Mouse (Mus musculus) kidney, postnatal 0 days (tissue): Measurements from ENCODE around the gene Plk5. TPM values are rescaled to one million over a fixed set of nuclear protein-coding genes. Genes with fewer than 3 reads are reported as not detected.

Experiments used
- ATAC-seq: fragments of 200-750 bp; cut with Nextera tagmentation; replicated peaks from 2 replicates; pipeline ENCODE4 v1.8.0; 2017; ENCODE audit warnings: low read depth, moderate number of reproducible peaks, moderate TSS enrichment, moderate library complexity; ENCODE audit not compliant: low FRiP score
- DNase-seq: peaks from one replicate; pipeline ENCODE4 v3.0.0-alpha.2; 2016; ENCODE audit warnings: low spot score
- H3K27ac ChIP-seq: fragments of 300-500 bp; sonication (generic); 2 replicates; pipeline ENCODE4 v1.5.1; 2014; ENCODE audit warnings: mild to moderate bottlenecking
- H3K27me3 ChIP-seq: fragments of 300-500 bp; sonication (generic); 2 replicates; pipeline ENCODE4 v1.6.1; 2014; ENCODE audit warnings: low read length, mixed read lengths; ENCODE audit not compliant: insufficient read depth
- H3K36me3 ChIP-seq: fragments of 300-500 bp; sonication (generic); 2 replicates; pipeline ENCODE4 v1.6.1; 2014; ENCODE audit warnings: low read length, mixed read lengths; ENCODE audit not compliant: insufficient read depth
- H3K4me1 ChIP-seq: fragments of 300-500 bp; sonication (generic); replicated peaks from 2 replicates; pipeline ENCODE4 v1.6.1; 2014; ENCODE audit warnings: antibody characterized with exemption, low read length, mixed read lengths; ENCODE audit not compliant: insufficient read depth
- H3K4me2 ChIP-seq: fragments of 300-500 bp; sonication (generic); 2 replicates; pipeline ENCODE4 v1.6.1; 2014; ENCODE audit warnings: mild to moderate bottlenecking, low read length, moderate library complexity, mixed read lengths
- H3K4me3 ChIP-seq: fragments of 300-500 bp; sonication (generic); replicated peaks from 2 replicates; pipeline ENCODE4 v1.5.1; 2014; ENCODE audit warnings: low read depth, low read length
- H3K9ac ChIP-seq: fragments of 300-500 bp; sonication (generic); 2 replicates; pipeline ENCODE4 v1.6.1; 2014; ENCODE audit warnings: low read depth, low read length
- H3K9me3 ChIP-seq: fragments of 300-500 bp; sonication (generic); replicated peaks from 2 replicates; pipeline ENCODE4 v1.6.1; 2016; ENCODE audit warnings: low read length, inconsistent platforms, mixed read lengths
- CTCF ChIP-seq: IDR thresholded peaks from 2 replicates; pipeline ENCODE4 v1.5.1; 2016; ENCODE audit warnings: antibody characterized with exemption, low read depth, mild to moderate bottlenecking, moderate library complexity
- WGBS: fragments of 180-500 bp; shearing (Covaris S2); extraction: QIAGEN DNeasy Blood & Tissue Kit; methylation state at CpG from one replicate; pipeline ENCODE4 v1.1.7; 2014; 5-methylcytosine and 5-hydroxymethylcytosine counted together
- polyA plus RNA-seq: library from polyadenylated mRNA; unstranded; fragments of >200 nt; fragmentation: Nextera tagmentation; extraction: Ambion mirVana; gene quantifications from 2 replicates; pipeline ENCODE4 v1.2.1, GENCODE M21; 2015

The Plk5 gene
- polyA plus RNA-seq, 1 experiment from 2014 or later = 0.51 TPM

DNA sequence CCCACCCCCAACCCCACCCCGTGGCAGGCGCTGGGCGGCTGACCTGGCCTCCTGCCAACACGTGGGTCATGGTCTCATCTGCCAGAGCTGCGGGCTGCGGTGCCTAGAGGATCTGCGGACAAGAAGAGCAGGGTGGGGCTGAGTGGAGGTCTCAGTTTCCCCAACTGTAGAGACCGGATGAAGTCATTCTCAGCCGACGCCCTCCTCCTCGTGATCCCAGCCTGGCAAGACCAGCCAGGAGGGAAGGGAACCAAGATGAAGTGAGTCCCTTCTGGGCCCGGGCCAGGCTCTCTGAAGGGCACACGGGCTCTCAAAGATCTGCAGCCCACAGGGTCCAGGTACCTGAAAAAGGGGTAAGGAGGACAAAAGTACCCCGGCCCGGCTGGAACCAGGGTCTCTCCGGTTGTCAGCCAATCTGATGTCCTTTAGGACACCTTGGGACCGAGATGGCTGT lies 8.7 kb upstream of the Plk5 start:
- no peak for ATAC-seq
- no peak for DNase-seq
- Histone ChIP-seq H3K9ac (peak overlapping the region; percentile 37; the same call in 1 of the 2 replicates), H3K4me2 (peak overlapping the region; percentile 53), H3K27ac (no peak overlapping the region), H3K4me1 (peaks cover 21% of the 10 kb centered on the region), H3K27me3 (peaks cover 27% of the 10 kb centered on the region), H3K36me3 (no peaks in the 10 kb centered on the region), H3K9me3 (no peaks in the 10 kb centered on the region), H3K4me3 (peak overlapping the region; percentile 30)
- 8% methylated on average over 17 of the region's 17 CpGs for WGBS
- TF ChIP-seq CTCF = no peak

DNA sequence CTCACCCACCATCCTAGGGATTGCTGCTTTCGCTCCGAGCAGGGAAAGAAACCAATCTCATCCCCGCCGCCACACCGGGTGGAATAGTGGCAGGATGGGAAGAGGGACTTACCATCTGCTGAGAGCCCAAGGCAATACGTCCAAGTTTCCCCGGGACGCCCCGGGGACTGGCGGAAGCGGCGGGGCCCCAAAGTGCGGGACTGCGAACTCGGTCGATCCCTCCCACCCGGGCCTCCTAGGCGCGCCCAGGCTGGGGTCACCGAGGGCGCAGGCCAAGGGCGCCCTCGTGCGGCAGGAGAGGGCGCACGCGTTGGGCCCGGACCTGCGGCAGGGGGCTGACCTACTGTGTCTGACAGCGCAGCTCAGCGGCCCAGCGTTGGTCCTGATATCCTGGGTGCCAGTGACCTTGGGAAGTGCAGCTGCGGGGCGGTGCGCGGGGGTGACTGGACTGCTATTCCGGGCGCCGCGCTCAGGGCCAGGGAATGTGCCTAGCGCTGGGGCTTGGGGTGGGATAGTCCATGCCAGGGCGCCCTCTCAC lies 7.9 kb upstream of the Plk5 start, which contains the start of gene Adamtsl5:
Gene Adamtsl5, minus strand, starts transcription at position 169 of the 538 bp plus-strand sequence.
- Histone ChIP-seq H3K27me3 (peaks cover 27% of the 10 kb centered on the region), H3K4me3 (peak within 1 kb of the TSS; percentile 30), H3K4me1 (peaks cover 15% of the 10 kb centered on the region), H3K9ac (peak within 1 kb of the TSS; percentile 37; the same call in 1 of the 2 replicates), H3K36me3 (no peaks in the 10 kb centered on the region), H3K27ac (no peak within 1 kb of the TSS), H3K9me3 (no peaks in the 10 kb centered on the region), H3K4me2 (peak within 1 kb of the TSS; percentile 53)
- ATAC-seq (peak; percentile 30; the same call in 1 of the 2 replicates), DNase-seq (peak; percentile 47)
- peak; percentile 73 for TF ChIP-seq CTCF
- WGBS = under 1% methylated on average over 35 of the region's 42 CpGs

DNA sequence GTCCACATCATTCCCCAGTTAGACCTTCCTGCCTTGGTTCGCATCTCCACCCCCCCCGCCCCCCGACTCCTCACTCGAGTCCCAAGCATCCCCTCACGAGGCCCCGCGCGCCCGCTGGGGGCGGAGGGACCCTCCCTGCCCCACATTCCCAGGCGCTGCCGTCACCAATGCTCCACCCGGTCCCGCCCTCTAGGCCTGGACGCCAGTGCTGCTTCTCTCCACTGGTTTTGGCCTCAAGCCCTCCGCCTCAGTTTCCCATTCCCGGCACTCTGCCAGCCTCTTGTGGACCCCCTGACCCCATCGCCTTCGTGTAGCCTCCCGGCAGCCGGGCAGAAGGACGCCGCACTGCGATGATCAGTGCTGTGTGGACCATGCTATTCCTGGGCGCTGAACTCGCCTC lies 7.3 kb upstream of the Plk5 start:
- ATAC-seq (no peak), DNase-seq (no peak)
- Histone ChIP-seq H3K9ac (no peak overlapping the region), H3K4me3 (no peak overlapping the region; the same call in 1 of the 2 replicates), H3K27ac (no peak overlapping the region), H3K9me3 (no peaks in the 10 kb centered on the region), H3K36me3 (no peaks in the 10 kb centered on the region), H3K27me3 (peaks cover 27% of the 10 kb centered on the region), H3K4me2 (peak overlapping the region; percentile 53), H3K4me1 (peaks cover 12% of the 10 kb centered on the region; the same call in 1 of the 2 replicates)
- no peak for TF ChIP-seq CTCF
- 18% methylated on average over 25 of the region's 26 CpGs for WGBS

DNA sequence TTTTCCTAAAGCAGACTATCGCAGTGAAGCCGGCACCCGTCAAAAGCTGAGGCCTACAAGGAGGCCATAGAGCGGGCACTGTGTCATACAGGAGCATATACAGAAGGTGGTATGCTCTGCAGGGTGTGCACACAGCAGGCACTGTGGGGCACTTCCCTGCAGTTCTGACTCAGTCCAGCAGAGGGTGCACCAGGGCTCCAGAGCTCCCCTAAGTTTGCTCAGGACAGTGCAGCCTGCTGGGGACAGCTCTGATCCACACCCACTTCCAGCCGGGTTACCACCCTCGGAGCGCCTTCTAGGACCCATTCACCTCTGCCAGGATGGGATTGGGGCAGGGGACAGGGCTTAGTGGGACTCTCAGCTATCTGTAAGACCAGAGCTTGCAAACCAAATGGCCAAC lies 6.0 kb upstream of the Plk5 start:
- no peaks in the 10 kb centered on the region for H3K9me3 ChIP-seq
- H3K4me3 ChIP-seq = no peak overlapping the region
- no peak overlapping the region; the same call in 1 of the 2 replicates for H3K4me2 ChIP-seq
- WGBS = 4% methylated on average over 7 of the region's 7 CpGs
- H3K4me1 ChIP-seq = peaks cover 8% of the 10 kb centered on the region; the same call in 1 of the 2 replicates
- TF ChIP-seq CTCF = peak; percentile 94
- no peak overlapping the region for H3K9ac ChIP-seq
- H3K27me3 ChIP-seq = peaks cover 27% of the 10 kb centered on the region
- peak; percentile 88 for DNase-seq
- H3K36me3 ChIP-seq = no peaks in the 10 kb centered on the region
- no peak overlapping the region for H3K27ac ChIP-seq
- peak; percentile 78 for ATAC-seq

DNA sequence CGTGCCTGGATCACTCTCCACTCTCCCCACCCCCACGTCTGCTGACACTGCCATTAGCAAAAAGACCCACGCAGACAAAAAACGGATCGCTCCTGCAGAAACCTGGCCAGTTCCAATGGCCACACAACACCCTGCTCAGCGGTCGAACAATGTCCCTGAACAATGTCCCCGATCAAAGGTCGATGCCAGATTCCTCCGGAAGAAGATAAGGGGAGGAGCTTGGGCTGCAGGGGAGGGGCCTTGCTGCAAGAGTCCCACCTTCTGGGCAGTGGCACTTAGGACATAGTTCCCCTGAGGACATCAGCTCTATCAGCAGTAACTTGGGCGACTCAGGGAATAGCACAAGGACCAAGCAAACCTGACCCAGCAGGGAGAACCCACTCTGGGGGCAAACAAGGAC lies 4.4 kb upstream of the Plk5 start:
- Histone ChIP-seq H3K27me3 (peaks cover 43% of the 10 kb centered on the region), H3K36me3 (no peaks in the 10 kb centered on the region), H3K9ac (no peak overlapping the region), H3K4me3 (no peak overlapping the region), H3K4me2 (no peak overlapping the region), H3K4me1 (peaks cover 12% of the 10 kb centered on the region; the same call in 1 of the 2 replicates), H3K27ac (no peak overlapping the region), H3K9me3 (no peaks in the 10 kb centered on the region)
- no peak for ATAC-seq
- TF ChIP-seq CTCF = no peak
- DNase-seq = no peak
- 26% methylated on average over 11 of the region's 11 CpGs for WGBS

DNA sequence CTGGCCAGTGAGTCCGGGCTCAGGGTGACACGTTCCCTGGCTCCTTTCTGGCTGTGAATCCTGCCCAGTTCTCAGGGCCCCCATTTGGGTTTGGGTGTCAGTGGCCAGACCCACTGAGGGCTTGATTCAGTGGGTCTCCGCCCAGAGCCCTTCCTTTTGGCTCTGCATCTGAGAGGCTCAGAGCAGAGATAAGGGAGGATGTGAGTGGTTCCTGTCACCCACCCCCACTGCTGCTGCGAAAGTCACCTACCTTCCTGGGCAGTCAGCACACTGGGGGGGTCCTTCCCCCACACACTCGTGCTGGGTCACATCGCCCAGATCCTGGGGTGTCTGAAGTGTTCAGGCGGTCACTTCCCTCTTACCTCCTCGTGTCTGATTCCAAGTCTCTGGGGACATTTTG lies 3.5 kb upstream of the Plk5 start:
- Histone ChIP-seq H3K27ac (no peak overlapping the region), H3K4me2 (no peak overlapping the region), H3K27me3 (peaks cover 47% of the 10 kb centered on the region), H3K4me1 (peaks cover 17% of the 10 kb centered on the region; the same call in 1 of the 2 replicates), H3K9ac (0 out of 2 replicates have a peak overlapping the region, but pooled peaks have one; percentile 6), H3K9me3 (no peaks in the 10 kb centered on the region), H3K4me3 (no peak overlapping the region), H3K36me3 (no peaks in the 10 kb centered on the region)
- no peak for TF ChIP-seq CTCF
- no peak for DNase-seq
- WGBS = 46% methylated on average over 8 of the region's 8 CpGs
- ATAC-seq = no peak

DNA sequence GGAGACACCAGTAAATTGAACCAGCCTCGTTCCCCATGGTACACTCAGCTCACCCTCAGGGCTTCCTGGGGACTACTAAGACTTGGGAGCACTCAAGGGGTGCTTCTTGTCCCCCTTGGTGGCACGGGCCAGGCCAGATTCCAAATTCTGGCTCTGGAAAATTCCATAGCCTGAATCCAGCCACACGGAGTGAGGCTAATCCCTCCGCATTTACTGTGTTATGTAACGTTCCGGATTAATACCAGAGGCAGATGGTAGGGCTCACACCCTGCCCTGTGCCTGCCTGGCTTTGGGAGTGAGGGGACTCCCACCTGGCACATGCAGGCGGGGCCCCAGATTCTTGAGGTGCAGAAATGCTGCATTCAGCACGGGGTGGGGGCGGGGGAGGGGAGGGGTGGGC lies 828 bp upstream of the Plk5 start:
- Histone ChIP-seq H3K4me3 (no peak overlapping the region), H3K9ac (no peak overlapping the region), H3K4me2 (no peak overlapping the region), H3K27ac (no peak overlapping the region), H3K9me3 (no peaks in the 10 kb centered on the region), H3K4me1 (peaks cover 13% of the 10 kb centered on the region; the same call in 1 of the 2 replicates), H3K27me3 (peaks cover 32% of the 10 kb centered on the region), H3K36me3 (no peaks in the 10 kb centered on the region)
- ATAC-seq = no peak
- DNase-seq = no peak
- WGBS = 12% methylated on average over 8 of the region's 9 CpGs
- no peak for TF ChIP-seq CTCF
